Mouse (Mus musculus) CD4-positive, CD25-positive, alpha-beta regulatory T cell (primary cell): ENCODE results near the gene Fam222a. TPM values are rescaled to one million over a fixed set of nuclear protein-coding genes. Genes with fewer than 3 reads are reported as not detected.

Source experiments
- polyA plus RNA-seq: library from polyadenylated mRNA; unstranded; fragments of 100-300 nt; shearing (Covaris generic); gene quantifications from one replicate; pipeline ENCODE4 v1.2.1, GENCODE M21; 2017

Fam222a gene
- polyA plus RNA-seq, result 0.65 TPM

DNA sequence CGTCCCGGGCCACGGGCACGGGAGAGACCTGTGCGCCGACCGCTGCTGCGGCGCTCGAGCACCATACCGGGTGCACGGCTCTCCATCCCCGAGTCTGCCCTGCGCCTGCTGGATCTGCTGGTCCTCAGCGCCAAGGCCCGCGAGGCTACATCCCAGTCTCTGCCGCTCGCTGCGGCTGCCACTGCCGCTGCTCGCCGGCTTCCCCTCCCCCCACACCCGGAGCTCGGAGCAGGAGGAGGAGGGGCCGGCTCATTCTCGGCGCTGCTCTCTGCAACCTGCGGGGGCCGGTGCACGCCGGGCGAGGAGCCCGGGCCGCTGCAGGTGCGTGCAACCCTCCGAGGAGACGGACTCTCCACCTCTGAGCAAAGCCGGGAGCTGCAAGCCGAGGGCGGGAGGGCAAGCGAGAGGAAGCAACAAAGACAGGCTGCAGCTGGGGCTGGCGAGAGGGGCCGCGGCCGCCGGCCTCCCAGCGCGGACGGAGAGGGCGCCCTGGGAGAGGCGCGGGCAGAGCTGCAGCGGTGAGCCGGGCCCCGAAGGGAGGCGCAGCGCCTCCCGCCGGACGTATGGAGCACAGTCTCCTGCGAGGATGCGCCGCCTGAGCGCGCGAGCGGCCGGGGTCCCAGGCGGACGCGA, at the start of gene Fam222a:
Fam222a (plus strand) TSS at position 452 of the 633 bp plus-strand sequence.

GRCm38 (mm10) chr5:114658255-114658654, 90.4 kb downstream of the Fam222a start, which contains the start of gene Trpv4:
TSS of gene Trpv4 (minus strand) at chr5:114658421.

Other genes with a start within 250 kb of the Fam222a start
- gene Kctd10, start 187.5 kb upstream of the Fam222a start, polyA plus RNA-seq, result 114 TPM
- 76.4 TPM for gene Ube3b, start 187.4 kb upstream of the Fam222a start, polyA plus RNA-seq
- 10.5 TPM for gene Mmab, start 124.0 kb upstream of the Fam222a start, polyA plus RNA-seq
- 10.4 TPM for gene Mvk, start 123.7 kb upstream of the Fam222a start, polyA plus RNA-seq
- gene Trpv4, start 90.4 kb downstream of the Fam222a start, polyA plus RNA-seq, result 0.67 TPM
- gene Gltp, start 123.0 kb downstream of the Fam222a start, polyA plus RNA-seq, result 323 TPM
- 22.4 TPM for gene Tchp, start 139.7 kb downstream of the Fam222a start, polyA plus RNA-seq
- 181 TPM for gene Ankrd13a, start 206.7 kb downstream of the Fam222a start, polyA plus RNA-seq
- gene Git2, start 207.5 kb downstream of the Fam222a start, polyA plus RNA-seq, result 148 TPM